Comparison of ENCODE assay signal across 8 mouse cellular contexts in genomic region chr15:84852457-84853070, GRCm38 (mm10). TPM values are rescaled to one million over a fixed set of nuclear protein-coding genes. Genes with fewer than 3 reads are reported as not detected.
DNase-seq lines count a peak whose midpoint lies in the region; ATAC-seq and TF ChIP-seq lines count a peak whose summit lies in the region.

No protein-coding gene starts in this region.

- no peak for TF ChIP-seq EP300 in lung, postnatal 0 days (IDR thresholded peaks at IDR 0.05)

- no peaks in the 10 kb centered on the region for H3K36me3 ChIP-seq in lung, postnatal 0 days (ENCODE audit: insufficient read depth, low read length)
- no peaks in the 10 kb centered on the region for H3K36me3 ChIP-seq in embryonic facial prominence, embryonic 13.5 days
- H3K36me3 ChIP-seq in neural tube, embryonic 11.5 days (ENCODE audit: control insufficient read depth, insufficient read depth, low read length), result no peaks in the 10 kb centered on the region; the same call in 1 of the 2 replicates

- no peak overlapping the region for H3K9ac ChIP-seq in lung, postnatal 0 days (replicated peaks; ENCODE audit: low read depth)
- peak overlapping the region; percentile 83 for H3K9ac ChIP-seq in embryonic facial prominence, embryonic 13.5 days
- peak overlapping the region; percentile 97 for H3K9ac ChIP-seq in neural tube, embryonic 11.5 days (ENCODE audit: low read length)

- H3K4me1 ChIP-seq in lung, postnatal 0 days (ENCODE audit: insufficient read depth, low read depth, low read length), result peaks cover 15% of the 10 kb centered on the region
- H3K4me1 ChIP-seq in embryonic facial prominence, embryonic 13.5 days, result peaks cover 32% of the 10 kb centered on the region
- peaks cover 30% of the 10 kb centered on the region for H3K4me1 ChIP-seq in neural tube, embryonic 11.5 days (ENCODE audit: control insufficient read depth, insufficient read depth, low read length)

- ATAC-seq in lung, postnatal 0 days, result no peak
- no peak for ATAC-seq in embryonic facial prominence, embryonic 13.5 days (ENCODE audit: insufficient number of reproducible peaks, insufficient read depth, low FRiP score, low TSS enrichment, low read depth)
- no peak for ATAC-seq in neural tube, embryonic 11.5 days (ENCODE audit: insufficient read depth, low FRiP score, low TSS enrichment)
- ATAC-seq in erythroblast, adult 5-6 weeks (replicated peaks; ENCODE audit: low FRiP score, poor library complexity, severe bottlenecking), result no peak

- no peak overlapping the region for H3K27ac ChIP-seq in lung, postnatal 0 days (ENCODE audit: low read length)
- peak overlapping the region; percentile 87 for H3K27ac ChIP-seq in embryonic facial prominence, embryonic 13.5 days
- peak overlapping the region; percentile 98 for H3K27ac ChIP-seq in neural tube, embryonic 11.5 days (ENCODE audit: low read depth, low read length)

- 16% methylated on average over 10 of the region's 10 CpGs for WGBS in lung, postnatal 0 days
- WGBS in embryonic facial prominence, embryonic 13.5 days, result 11% methylated on average over 10 of the region's 10 CpGs
- 13% methylated on average over 10 of the region's 10 CpGs for WGBS in neural tube, embryonic 11.5 days

- DNase-seq in lung, postnatal 0 days (ENCODE audit: low spot score), result no peak
- no peak for DNase-seq in lung, postnatal 36 days
- DNase-seq in heart, postnatal 4 days, result peak; percentile 40
- DNase-seq in layer of hippocampus, adult 9-11 months, result peak; percentile 68
- DNase-seq in neural tube, embryonic 11.5 days (ENCODE audit: low spot score), result peak; percentile 43
- no peak for DNase-seq in spleen, postnatal 10 days (ENCODE audit: low spot score in 2 of 2)

- TF ChIP-seq CTCF in lung, postnatal 0 days (IDR thresholded peaks at IDR 0.05), result no peak

- peaks cover 17% of the 10 kb centered on the region for H3K27me3 ChIP-seq in lung, postnatal 0 days (replicated peaks; ENCODE audit: insufficient read depth, low read length)
- peaks cover 21% of the 10 kb centered on the region for H3K27me3 ChIP-seq in embryonic facial prominence, embryonic 13.5 days
- no peaks in the 10 kb centered on the region for H3K27me3 ChIP-seq in neural tube, embryonic 11.5 days (ENCODE audit: control insufficient read depth, insufficient read depth, low read length)

- peak overlapping the region; percentile 97 for H3K4me2 ChIP-seq in lung, postnatal 0 days (replicated peaks; ENCODE audit: low read depth, low read length)
- H3K4me2 ChIP-seq in embryonic facial prominence, embryonic 13.5 days, result peak overlapping the region; percentile 97
- H3K4me2 ChIP-seq in neural tube, embryonic 11.5 days (ENCODE audit: low read depth), result peak overlapping the region; percentile 83

- no peaks in the 10 kb centered on the region for H3K9me3 ChIP-seq in lung, postnatal 0 days (ENCODE audit: low read length)
- H3K9me3 ChIP-seq in embryonic facial prominence, embryonic 13.5 days, result no peaks in the 10 kb centered on the region
- no peaks in the 10 kb centered on the region for H3K9me3 ChIP-seq in neural tube, embryonic 11.5 days (ENCODE audit: control insufficient read depth, low read length)

- peak overlapping the region; percentile 58 for H3K4me3 ChIP-seq in lung, postnatal 0 days (ENCODE audit: low read depth, low read length)
- H3K4me3 ChIP-seq in embryonic facial prominence, embryonic 13.5 days, result peak overlapping the region; percentile 73
- peak overlapping the region; percentile 86 for H3K4me3 ChIP-seq in neural tube, embryonic 11.5 days (ENCODE audit: low read depth, low read length)

RNA-seq across cellular contexts. Expression of gene Phf21b, which starts 3.3 kb away (rescaled TPM):
- 0.08 and 0.12 TPM in 2 replicates for polyA plus RNA-seq in lung, postnatal 0 days (2015; fragmentation: Nextera tagmentation; extraction: Ambion mirVana)
- polyA plus RNA-seq in embryonic facial prominence, embryonic 13.5 days (2015; fragmentation: Nextera tagmentation; extraction: Ambion mirVana), result 0.93 and 1.2 TPM in 2 replicates
- total RNA-seq in heart, postnatal 4 days (2021), result 1 to 10 TPM in 1 of 2 experiments, under 1 TPM in 1; 0.68 to 1.5 TPM
- 32.2 and 36.0 TPM in 2 replicates for polyA plus RNA-seq in neural tube, embryonic 11.5 days (2014; fragmentation: Nextera tagmentation; extraction: Ambion mirVana)
- not detected in 2 replicates for total RNA-seq in erythroblast, adult 5-6 weeks (2015; ENCODE audit: low replicate concordance)
- total RNA-seq in erythroblast, adult 5-6 weeks (2017; ENCODE audit: low replicate concordance), result not detected in 2 replicates

Comparison
In these comparisons a context has a peak if more than half of its experiments do, and no peak if none do; other contexts are left out.
1. DNase-seq: peak in heart, postnatal 4 days (single experiment), layer of hippocampus, adult 9-11 months (single experiment) and neural tube, embryonic 11.5 days (single experiment); none in lung, postnatal 0 days (single experiment), lung, postnatal 36 days (single experiment) and spleen, postnatal 10 days (0 of 2).
2. RNA of gene Phf21b, which starts 3.3 kb away (polyA plus RNA-seq): 32.2 to 36.0 TPM in neural tube, embryonic 11.5 days; 0.93 to 1.2 TPM in embryonic facial prominence, embryonic 13.5 days and 0.08 to 0.12 TPM in lung, postnatal 0 days; every median in the first group is over 10 times any median in the second.
3. Peak in every context shown above with its lines, with median percentiles within 50 percentile points of each other: H3K4me2 ChIP-seq and H3K4me3 ChIP-seq.